Mouse (Mus musculus): Measurements from ENCODE around the gene Cct8l1. TPM values are rescaled to one million over a fixed set of nuclear protein-coding genes. Genes with fewer than 3 reads are reported as not detected.

The Cct8l1 gene
- total and polyA plus RNA-seq, 3 experiments: not detected

DNA sequence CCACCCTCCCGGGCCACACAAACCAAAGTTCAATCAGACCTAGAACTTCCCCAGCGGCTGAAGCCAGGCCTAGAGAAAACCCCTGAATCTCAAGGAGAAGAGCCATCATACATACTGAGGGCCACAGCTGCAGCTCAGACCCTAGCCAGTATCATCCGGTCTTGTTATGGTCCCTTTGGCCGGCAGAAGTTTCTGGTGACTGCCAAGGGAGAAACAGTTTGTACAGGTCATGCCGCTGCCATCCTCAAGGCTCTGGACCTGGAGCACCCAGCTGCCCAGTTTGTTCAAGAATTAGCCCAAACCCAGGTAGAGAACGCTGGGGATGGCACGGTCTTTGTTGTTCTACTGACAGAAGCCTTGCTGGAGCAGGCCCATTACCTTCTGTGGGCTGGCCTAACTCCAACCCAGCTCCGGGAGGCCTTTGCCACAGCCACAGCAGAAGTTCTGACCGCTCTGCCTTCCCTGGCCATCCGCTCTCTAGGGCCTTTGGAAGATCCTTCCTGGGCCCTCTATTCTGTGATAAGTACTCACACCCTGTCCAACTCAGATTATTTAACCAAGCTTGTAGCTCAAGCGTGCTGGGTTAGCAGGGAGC, 531 bp downstream of the Cct8l1 start:
- Histone ChIP-seq H3K4me2 (ENCODE audit: insufficient read depth, low read depth, poor library complexity, severe bottlenecking) (no peak overlapping the region), H3K4me3 (replicated peaks in 1 of 3; ENCODE audit: low read depth in 2 of 3, low read length in 2 of 3, poor library complexity in 1 of 3) (no peak overlapping the region), H3K9me3 (replicated peaks; ENCODE audit: low read length) (no peaks in the 10 kb centered on the region), H3K9ac (ENCODE audit: insufficient read depth, low read depth) (no peak overlapping the region), H3K79me2 (replicated peaks; ENCODE audit: control insufficient read depth, extremely low read depth, insufficient read depth, poor library complexity, severe bottlenecking) (no peaks in the 10 kb centered on the region), H3K4me1 (ENCODE audit: control insufficient read depth in 1 of 2, insufficient read depth in 2 of 2) (no peaks in the 10 kb centered on the region), H3K27ac (ENCODE audit: insufficient read depth, low read depth) (no peak overlapping the region), H3K36me3 (replicated peaks in 1 of 2; ENCODE audit: control insufficient read depth in 1 of 2, insufficient read depth in 1 of 2, low read length in 1 of 2) (no peaks in the 10 kb centered on the region), H3K27me3 (replicated peaks) (no peaks in the 10 kb centered on the region)
- in situ Hi-C loops (cut with MboI; ENCODE audit: low pct_ligation_motif_present, low pct_unique_long_range_greater_than_20kb, low sequenced_read_pairs) (no loop called here), dilution Hi-C loops (cut with MboI; ENCODE audit: extremely low pct_ligation_motif_present, extremely low pct_unique_long_range_greater_than_20kb, low sequenced_read_pairs) (no loop called here)
- TF ChIP-seq POLR2AphosphoS2 (IDR thresholded peaks at IDR 0.05; ENCODE audit: low read depth, low read length): no peak
- TF ChIP-seq BHLHE40 (IDR thresholded peaks at IDR 0.05; ENCODE audit: low read depth, low read length): no peak
- TF ChIP-seq ZKSCAN1 (IDR thresholded peaks at IDR 0.05; ENCODE audit: borderline replicate concordance, low read depth, low read length): no peak
- no peak for TF ChIP-seq TBP (conservative IDR thresholded peaks at IDR 0.05; ENCODE audit: low read depth, low read length)
- no peak for TF ChIP-seq MAFK (IDR thresholded peaks at IDR 0.05; ENCODE audit: insufficient replicate concordance, low read length)
- TF ChIP-seq MEF2A (IDR thresholded peaks at IDR 0.05; ENCODE audit: borderline replicate concordance, low read depth, low read length): no peak
- TF ChIP-seq JUND (conservative IDR thresholded peaks at IDR 0.05; ENCODE audit: low read depth, low read length): no peak
- TF ChIP-seq CHD2 (IDR thresholded peaks at IDR 0.05; ENCODE audit: low read length): no peak
- no peak for DNase-seq (ENCODE audit: extremely low read depth)

DNA sequence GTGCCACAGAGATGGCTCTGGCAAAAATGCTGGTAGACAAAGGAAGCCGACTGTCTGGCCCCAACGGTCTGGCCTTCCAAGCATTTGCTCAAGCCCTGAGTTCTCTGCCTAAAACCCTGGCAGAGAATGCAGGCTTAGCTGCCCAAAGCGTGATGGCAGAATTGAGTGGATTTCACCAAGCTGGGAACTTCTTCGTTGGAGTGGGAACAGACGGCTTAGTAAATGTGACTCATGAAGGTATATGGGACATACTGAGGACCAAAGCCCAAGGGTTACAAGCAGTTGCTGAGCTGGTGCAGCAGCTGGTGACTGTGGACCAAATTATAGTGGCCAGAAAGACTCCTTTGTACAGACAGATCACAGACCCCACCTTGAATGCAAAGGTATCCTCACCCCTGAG, 1.7 kb downstream of the Cct8l1 start:
- Histone ChIP-seq H3K36me3 (replicated peaks in 1 of 2; ENCODE audit: control insufficient read depth in 1 of 2, insufficient read depth in 1 of 2, low read length in 1 of 2) (no peaks in the 10 kb centered on the region), H3K9me3 (replicated peaks; ENCODE audit: low read length) (no peaks in the 10 kb centered on the region), H3K4me1 (ENCODE audit: control insufficient read depth in 1 of 2, insufficient read depth in 2 of 2) (no peaks in the 10 kb centered on the region), H3K27me3 (replicated peaks) (no peaks in the 10 kb centered on the region), H3K79me2 (replicated peaks; ENCODE audit: control insufficient read depth, extremely low read depth, insufficient read depth, poor library complexity, severe bottlenecking) (no peaks in the 10 kb centered on the region), H3K4me2 (ENCODE audit: insufficient read depth, low read depth, poor library complexity, severe bottlenecking) (no peak overlapping the region), H3K9ac (ENCODE audit: insufficient read depth, low read depth) (no peak overlapping the region), H3K4me3 (replicated peaks in 1 of 3; ENCODE audit: low read depth in 2 of 3, low read length in 2 of 3, poor library complexity in 1 of 3) (no peak overlapping the region), H3K27ac (ENCODE audit: insufficient read depth, low read depth) (no peak overlapping the region)
- in situ Hi-C loops (cut with MboI; ENCODE audit: low pct_ligation_motif_present, low pct_unique_long_range_greater_than_20kb, low sequenced_read_pairs): no loop called here
- dilution Hi-C loops (cut with MboI; ENCODE audit: extremely low pct_ligation_motif_present, extremely low pct_unique_long_range_greater_than_20kb, low sequenced_read_pairs): no loop called here
- TF ChIP-seq RCOR1 (conservative IDR thresholded peaks at IDR 0.05; ENCODE audit: low read depth, low read length) (no peak), MAFK (IDR thresholded peaks at IDR 0.05; ENCODE audit: insufficient replicate concordance, low read length) (no peak), USF2 (conservative IDR thresholded peaks at IDR 0.05; ENCODE audit: low read depth, low read length) (no peak), UBTF (IDR thresholded peaks at IDR 0.05; ENCODE audit: low read depth, low read length) (no peak), CTCF (conservative IDR thresholded peaks at IDR 0.05 in 1 of 2, IDR thresholded peaks at IDR 0.05 in 1 of 2; ENCODE audit: low read depth in 2 of 2, low read length in 2 of 2) (no peak), MAZ (IDR thresholded peaks at IDR 0.05; ENCODE audit: low read depth, low read length) (no peak), E2F4 (IDR thresholded peaks at IDR 0.05; ENCODE audit: insufficient replicate concordance, low read depth, low read length) (no peak), SMC3 (IDR thresholded peaks at IDR 0.05; ENCODE audit: low read depth, low read length) (no peak), USF1 (IDR thresholded peaks at IDR 0.05; ENCODE audit: low read depth, low read length) (no peak), NELFE (IDR thresholded peaks at IDR 0.05; ENCODE audit: low read depth, low read length) (no peak), KAT2A (IDR thresholded peaks at IDR 0.05; ENCODE audit: insufficient replicate concordance, low read length) (no peak), MAX (IDR thresholded peaks at IDR 0.05; ENCODE audit: low read length) (no peak)
- no peak for DNase-seq (ENCODE audit: extremely low read depth)

Measured in CH12.LX (cell line).